Mouse (Mus musculus): ENCODE measurements at regions not wholly inside any gene's neighbourhood (a gene's known extent, or its start where the extent isn't known, plus 50 kb on each side); places are given as distances from the start of the nearest gene placed in this dataset.

DNA sequence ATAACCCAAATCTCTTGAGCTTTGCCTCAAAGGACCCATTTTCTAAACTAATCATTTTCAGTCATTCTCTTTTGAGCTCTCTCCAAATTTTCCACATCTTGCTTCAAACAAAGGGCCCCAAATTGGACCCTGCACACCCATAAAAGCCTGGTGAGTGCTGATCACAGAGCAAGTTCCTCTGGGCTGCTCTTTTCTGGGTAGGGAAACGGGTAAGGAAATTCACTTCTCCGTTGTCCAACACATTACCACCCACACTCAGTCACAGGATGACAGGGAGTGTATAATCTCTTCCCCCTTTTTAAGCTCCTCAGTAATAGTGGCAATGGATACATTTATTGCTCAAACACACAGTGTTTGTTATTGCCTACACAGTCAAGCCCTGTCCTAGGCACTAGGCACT lies 580.3 kb downstream of the Rwdd3 start:
- TF ChIP-seq POLR2A (IDR thresholded peaks at IDR 0.05; ENCODE audit: borderline replicate concordance, control insufficient read depth, low read depth, low read length) = no peak
- no peak for TF ChIP-seq CTCF (IDR thresholded peaks at IDR 0.05; ENCODE audit: control insufficient read depth, insufficient read depth, low read length)
